Mouse (Mus musculus) NIH3T3 (cell line): ENCODE results near the gene Krtap16-3.

Source experiments
- DNase-seq: peaks from one replicate; pipeline ENCODE4 v3.0.0-alpha.2; 2012; ENCODE audit warnings: low read depth

Gene Krtap16-3

DNA sequence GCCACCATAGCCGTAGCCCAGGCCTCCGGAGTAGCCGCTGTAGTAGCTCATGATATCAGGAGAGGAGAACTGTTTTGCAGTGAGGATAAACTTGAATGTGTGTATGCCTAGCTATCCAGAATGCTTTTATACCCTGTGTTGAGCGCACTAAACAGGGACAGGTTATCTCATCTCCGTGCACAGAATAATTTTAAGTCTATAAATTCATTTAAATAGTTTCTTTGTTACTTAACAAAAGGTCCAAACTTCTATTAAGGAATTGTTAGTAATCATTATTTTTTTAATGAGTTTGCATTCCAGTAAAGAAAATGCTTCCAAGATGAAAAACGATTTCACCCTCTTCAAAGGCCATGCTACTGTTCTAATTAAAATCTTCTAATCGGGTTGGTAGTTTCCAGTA lies at the start of gene Krtap16-3:
TSS of gene Krtap16-3 (minus strand) at position 101 of the 400 bp plus-strand sequence.
- DNase-seq: no peak

DNA sequence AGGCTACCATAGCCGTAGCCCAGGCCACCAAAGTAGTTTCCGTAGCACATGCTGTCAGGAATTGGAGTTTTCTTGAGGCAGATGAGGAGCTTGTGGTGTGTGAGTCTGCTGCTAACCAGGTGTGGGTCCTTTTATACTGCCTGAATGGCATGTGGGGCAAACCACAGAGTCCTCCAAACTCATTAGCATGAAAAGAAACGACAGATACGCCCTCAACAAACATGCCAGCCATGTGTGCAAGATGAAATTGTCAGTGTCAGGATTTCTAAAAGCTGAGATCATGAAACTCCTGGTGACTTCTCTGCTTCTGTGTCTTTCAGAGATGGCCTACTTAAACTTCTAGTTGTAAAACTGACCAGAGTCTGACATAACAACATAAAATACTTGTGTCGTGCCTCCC lies 48.0 kb upstream of the Krtap16-3 start, which contains the start of gene Krtap22-2:
TSS of gene Krtap22-2 (minus strand) at position 101 of the 400 bp plus-strand sequence.
- no peak for DNase-seq

DNA sequence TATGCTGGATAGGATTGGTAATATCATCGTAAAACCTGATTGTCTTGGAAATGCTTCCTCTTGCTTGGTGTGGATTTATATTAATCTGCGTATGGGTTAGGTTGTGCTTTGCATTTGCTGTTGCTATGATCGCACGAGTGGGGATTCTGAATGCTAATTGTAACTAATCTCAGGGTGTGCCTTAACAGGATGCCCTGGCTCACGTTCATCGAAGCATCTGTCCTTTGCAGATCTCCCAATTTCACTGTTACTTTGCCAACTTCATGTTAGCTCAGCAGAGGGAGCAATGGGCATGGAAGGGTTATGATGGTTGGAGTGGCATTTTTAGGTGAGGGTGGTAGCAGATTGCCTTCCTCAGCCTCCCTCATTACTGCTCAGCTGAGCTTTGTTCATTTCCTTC lies 21.6 kb downstream of the Krtap16-3 start:
- no peak for DNase-seq

DNA sequence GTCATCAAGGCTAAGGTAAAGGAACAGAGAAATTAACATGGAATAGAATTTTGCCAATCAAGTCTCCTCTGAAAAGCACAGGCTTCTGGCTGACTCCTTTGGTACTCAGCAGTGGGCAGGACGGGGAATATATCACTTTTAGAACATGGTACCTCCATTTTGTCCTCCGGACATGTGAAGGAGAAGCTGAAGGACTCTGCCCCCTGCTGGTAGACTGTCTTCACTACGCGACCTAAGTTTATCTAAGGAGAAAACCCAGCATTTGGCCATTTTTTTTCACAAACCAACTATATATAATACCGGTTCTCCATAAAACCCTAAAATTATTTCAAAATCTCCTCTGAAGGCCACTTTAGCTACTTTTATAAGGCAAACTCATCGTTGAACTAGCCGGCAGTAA lies 24.4 kb downstream of the Krtap16-3 start:
- DNase-seq: peak; percentile 29

DNA sequence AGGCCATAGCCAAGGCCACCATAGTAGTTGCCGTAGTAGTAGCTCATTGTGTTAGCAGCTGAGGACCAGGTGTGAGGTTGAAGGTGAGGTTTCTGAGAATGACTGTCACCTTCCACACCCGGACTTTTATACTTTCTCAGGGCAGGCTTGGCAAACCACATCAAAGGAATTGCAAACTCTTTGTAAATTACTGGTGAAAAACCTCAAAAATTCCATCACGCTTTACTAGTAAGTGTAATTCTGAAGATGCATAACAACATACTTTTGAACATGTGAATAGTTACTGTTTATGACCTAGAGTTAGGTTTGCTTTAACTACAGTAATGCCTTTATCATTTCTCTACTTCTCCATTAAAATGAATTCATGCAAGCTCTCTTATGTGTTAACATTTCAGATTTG lies 30.5 kb downstream of the Krtap16-3 start, which contains the start of gene Krtap19-9b:
TSS of gene Krtap19-9b (minus strand) at position 101 of the 400 bp plus-strand sequence.
- no peak for DNase-seq
